Mouse (Mus musculus) mesoderm, embryonic 11.5 days (tissue): ENCODE measurements around the gene Dennd2a.

Source experiments
- DNase-seq: peaks from one replicate; pipeline ENCODE4 v3.0.0-alpha.2; 2012; ENCODE audit warnings: low read depth, low spot score

Dennd2a gene

GRCm38 (mm10) chr6:39557723-39558261 is at the start of gene Dennd2a:
Gene Dennd2a (minus strand): TSS chr6:39557867.
- peak; percentile 93 for DNase-seq

DNA sequence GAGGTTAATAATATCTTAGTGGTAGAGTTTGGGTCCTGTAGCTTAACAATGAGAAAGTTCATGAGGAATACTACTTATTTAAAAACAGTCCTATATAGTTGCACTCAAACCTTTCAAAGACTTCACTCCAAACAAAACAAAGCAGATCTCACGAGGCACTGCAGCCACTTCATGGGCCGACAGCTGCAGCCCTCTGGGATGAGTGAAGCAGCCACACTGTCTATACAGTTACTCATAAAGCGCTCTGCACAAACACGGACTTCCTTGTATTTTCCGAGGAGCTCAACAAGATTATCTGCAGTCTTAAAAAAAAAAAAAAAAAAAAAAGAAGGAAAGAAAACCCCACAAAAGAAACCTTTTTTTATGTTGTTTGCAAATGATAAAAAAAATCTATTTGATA is 49.7 kb upstream of the Dennd2a start:
- DNase-seq: no peak

- DNase-seq: no peak
Measured at GRCm38 (mm10) chr6:39606862-39607261, 49.2 kb upstream of the Dennd2a start.

DNA sequence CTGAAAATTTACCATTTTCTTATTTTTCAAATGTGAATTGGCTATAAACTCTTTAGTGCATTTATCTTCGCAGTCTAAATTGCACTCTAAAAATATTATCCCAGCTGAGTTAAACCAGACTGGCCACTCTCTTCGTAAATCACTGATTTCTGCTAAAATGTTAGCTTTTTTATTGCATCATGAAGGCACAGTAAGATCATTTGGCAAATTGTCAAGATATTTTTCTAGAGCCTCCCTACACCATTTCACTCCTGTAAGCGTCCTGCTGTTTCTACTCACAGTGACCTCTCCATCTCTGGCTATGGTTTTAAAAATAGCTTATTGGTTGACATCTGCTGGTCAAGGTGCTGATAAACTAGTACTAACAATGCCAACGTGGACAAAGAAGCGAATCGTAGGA is 48.4 kb upstream of the Dennd2a start:
- no peak for DNase-seq

DNA sequence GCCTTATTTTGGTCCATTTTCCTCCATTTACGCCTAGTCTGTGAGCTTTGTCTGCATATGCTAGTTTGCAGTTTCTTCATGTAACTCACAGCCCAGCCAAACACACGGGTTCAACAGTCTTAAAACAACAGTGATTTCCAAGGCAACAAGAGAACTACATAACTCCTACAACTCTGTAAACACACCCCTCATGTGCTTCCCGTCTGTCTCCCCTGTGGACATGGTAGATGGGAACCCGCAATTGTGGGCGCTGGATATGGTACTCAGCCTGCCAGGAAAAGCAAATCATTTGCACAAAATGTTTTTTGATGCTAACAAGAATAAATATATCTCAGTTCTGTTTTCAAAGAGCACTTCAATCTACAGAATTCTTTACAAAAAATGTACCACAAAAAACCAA is 46.9 kb upstream of the Dennd2a start:
- DNase-seq: no peak

DNA sequence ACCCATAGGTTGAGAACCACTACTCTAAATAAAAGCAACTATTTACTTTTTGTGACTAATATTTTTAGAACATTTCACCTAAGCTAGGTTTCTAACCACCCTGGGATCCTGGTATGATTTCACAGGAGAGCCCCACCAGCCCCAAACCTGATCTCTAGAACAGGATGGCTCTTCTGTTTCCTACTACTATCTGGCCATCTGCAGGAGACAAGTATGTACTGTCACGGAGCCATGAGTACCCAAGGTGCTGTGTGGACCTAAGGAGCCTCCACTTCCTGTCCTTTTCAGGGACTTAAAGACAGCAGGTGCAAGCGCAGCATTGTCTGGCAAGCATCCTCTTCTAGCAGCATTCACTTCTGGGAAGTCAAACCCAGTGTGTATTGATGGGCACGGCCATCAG is 44.2 kb upstream of the Dennd2a start:
- no peak for DNase-seq

DNA sequence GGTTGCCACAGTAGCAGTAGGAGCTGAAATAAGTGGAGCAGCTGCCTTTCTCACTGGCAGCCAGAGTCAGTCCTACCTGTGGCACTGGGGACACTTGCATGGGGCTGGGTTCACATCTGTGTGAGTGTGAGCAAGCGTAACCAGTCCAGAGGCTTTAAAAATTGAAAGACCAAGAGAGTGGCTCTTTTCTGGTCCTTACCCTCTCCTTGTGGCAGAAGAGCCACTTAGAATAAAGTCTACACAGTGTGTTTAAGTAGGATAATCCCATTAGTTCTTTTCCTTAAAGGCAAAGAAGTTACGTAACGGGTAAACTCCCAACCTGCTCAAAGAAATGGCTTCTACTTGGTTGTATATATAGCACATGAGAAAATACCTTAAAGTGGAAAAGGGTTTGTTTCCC is 43.2 kb upstream of the Dennd2a start:
- no peak for DNase-seq

GRCm38 (mm10) chr6:39592401-39593214 is 34.9 kb upstream of the Dennd2a start, which contains the start of gene Ndufb2:
Gene Ndufb2 (plus strand): TSS chr6:39592574.
- peak; percentile 94 for DNase-seq

DNA sequence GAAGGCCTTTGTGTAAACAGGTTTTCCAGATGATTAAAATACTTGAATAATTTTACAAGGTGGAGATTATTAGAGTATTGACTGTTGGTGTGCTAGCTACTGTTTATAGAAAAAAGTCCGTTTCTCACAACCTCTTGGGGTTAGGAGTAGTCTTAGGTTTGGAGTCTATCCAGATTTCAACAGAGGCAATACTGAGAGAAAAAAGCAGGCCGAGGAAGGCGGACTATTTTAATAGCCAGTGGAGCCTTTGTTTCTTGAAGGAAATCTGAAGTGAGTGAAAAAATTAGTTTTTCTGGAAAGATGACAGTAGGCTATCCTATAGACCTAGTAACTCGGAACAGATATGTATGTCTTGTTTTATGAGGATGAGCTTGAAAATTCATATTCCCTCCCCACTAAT is 33.8 kb upstream of the Dennd2a start:
- no peak for DNase-seq

DNA sequence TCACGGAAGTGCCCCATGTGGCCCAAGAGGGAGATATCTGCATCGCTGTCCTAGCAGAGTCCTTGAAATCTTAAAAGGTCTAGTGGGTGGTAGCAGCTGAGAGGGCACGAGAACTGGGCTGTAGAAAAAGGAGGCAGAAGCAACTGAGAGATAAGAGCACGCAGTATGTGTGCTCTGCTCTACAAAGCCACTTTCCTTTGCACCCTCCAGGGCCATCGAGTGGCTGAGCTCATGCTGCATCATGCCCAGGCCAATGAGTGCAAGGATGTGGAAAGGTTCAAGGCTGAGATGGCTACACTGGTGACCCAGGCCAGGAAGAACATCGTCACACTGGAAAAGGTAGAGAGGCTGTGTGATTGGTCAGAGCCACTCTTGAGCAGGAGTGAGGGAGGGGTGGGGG is 27.9 kb upstream of the Dennd2a start, which contains the start of gene Gm42420:
TSS of gene Gm42420 (plus strand) at position 237 of the 400 bp plus-strand sequence.
- no peak for DNase-seq

- no peak for DNase-seq
Measured at GRCm38 (mm10) chr6:39581087-39581784, 23.6 kb upstream of the Dennd2a start.

DNA sequence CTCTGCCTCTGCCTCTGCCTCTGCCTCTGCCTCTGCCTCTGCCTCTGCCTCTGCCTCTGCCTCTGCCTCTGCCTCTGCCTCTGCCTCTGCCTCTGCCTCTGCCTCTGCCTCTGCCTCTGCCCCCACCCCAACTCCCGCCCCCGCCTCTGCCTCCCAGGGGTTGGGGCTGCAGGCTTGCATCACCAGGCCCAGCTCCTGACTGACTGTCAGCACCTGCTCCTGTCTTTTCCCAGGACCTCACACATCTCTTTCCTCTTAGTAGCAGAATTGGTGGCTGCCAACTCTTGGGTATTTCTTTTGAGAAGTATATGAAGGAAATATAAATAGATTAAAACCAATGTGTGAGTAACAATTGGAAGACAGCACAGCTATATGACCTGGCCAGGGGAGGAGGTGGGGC is 22.9 kb upstream of the Dennd2a start:
- no peak for DNase-seq

DNA sequence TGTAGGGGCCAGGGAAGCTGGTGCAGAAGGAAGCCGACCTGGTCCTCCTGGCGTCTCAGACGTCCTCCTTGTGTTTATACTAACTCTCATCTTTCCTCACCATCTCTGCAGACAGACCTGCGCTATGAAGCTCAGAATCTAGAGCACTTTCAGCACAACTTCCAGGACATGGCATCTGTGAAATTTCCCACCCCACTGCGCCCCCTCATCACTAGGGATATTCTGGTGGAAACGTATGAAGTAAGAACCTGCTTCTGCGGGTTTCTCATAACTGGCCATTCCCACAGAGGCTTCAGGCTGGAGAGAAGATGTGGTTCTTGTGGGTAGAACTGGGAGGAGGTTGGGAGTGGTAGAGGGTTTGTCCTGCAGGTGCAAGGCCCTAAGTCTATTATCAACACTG is 21.9 kb upstream of the Dennd2a start:
- DNase-seq: no peak

- DNase-seq: no peak
Measured at GRCm38 (mm10) chr6:39574951-39575350, 17.3 kb upstream of the Dennd2a start.

DNA sequence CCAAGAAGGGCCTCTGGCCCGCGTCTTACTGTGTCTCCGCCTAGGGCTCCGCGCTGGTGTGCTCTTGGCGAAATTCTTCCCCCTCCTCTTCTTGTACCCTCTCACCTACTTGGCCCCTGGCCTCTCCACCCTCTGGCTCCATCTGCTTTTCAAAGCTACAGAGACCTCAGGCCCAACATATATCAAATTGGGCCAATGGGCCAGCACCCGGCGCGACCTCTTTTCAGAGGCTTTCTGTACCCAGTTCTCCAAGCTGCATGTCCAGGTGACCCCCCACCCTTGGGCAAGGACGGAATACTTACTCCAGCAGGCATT is 16.8 kb upstream of the Dennd2a start:
- DNase-seq: no peak

DNA sequence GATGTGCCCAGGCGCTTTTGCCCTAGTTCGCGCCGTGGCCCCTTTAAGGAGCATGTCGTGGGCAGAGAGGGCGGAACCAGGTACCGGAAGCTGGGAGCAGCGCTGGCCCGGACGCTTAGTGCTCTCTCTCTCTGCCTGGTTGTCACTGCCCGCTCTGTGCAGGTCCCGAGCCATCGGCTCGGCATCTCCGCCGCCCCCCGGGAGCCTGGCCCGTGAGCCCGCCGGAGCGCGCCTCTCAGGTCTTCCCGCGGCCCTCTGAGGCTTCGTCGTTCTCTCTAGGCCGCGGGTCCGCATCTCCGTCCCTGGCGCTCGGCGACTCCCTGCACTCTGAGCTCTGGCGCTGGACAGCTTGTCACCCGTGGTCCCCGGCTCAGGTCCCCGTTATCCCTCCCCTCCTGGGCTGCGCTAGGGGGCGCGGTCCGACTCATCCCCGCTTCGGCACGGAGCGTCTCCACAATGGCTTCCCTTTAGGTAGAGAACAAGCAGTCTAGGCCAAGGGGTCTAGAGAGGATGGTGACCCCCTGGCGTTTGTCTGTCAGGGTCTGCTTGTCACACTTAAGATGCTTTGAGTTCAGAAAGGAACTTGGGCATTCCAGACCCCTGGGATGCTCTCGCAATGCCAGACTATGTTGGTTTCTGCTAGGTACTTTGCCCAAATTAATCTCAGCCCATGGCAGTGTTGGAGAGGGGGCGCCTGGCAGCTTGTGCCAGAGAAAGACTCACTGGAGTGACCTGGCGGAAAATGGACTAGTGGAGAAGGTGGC is 16.3 kb upstream of the Dennd2a start, which contains the start of gene Adck2:
TSS of gene Adck2 (plus strand) at position 83 of the 764 bp plus-strand sequence.
- peak; percentile 82 for DNase-seq

- DNase-seq: no peak
Measured at GRCm38 (mm10) chr6:39570426-39570825, 12.8 kb upstream of the Dennd2a start.

GRCm38 (mm10) chr6:39567528-39567927 is 9.9 kb upstream of the Dennd2a start:
- peak; percentile 72 for DNase-seq

- peak; percentile 90 for DNase-seq
Measured at GRCm38 (mm10) chr6:39562166-39563015, 4.7 kb upstream of the Dennd2a start.

GRCm38 (mm10) chr6:39559276-39559939 is 1.7 kb upstream of the Dennd2a start:
- DNase-seq: no peak
